Mouse (Mus musculus) cortical plate, adult 2 months (tissue): ENCODE data around the gene Defb30. TPM values are rescaled to one million over a fixed set of nuclear protein-coding genes. Genes with fewer than 3 reads are reported as not detected.

Experiments used
- H3K27ac ChIP-seq: fragments of 200-500 bp; 2 replicates; pipeline ENCODE4 v1.5.1; 2012; ENCODE audit warnings: low read length, control low read depth, inconsistent platforms; ENCODE audit not compliant: insufficient read depth
- H3K4me1 ChIP-seq: fragments of 200-500 bp; 2 replicates; pipeline ENCODE4 v1.6.1; 2011; ENCODE audit warnings: low read length; ENCODE audit not compliant: control insufficient read depth, insufficient read depth
- H3K4me3 ChIP-seq: fragments of 200-500 bp; 2 replicates; pipeline ENCODE4 v1.5.1; 2011; ENCODE audit warnings: mild to moderate bottlenecking, low read length, control low read depth; ENCODE audit not compliant: insufficient read depth
- CTCF ChIP-seq: fragments of 200-500 bp; IDR thresholded peaks from 2 replicates; pipeline ENCODE4 v1.5.1; 2011; ENCODE audit warnings: mild to moderate bottlenecking, control low read depth, low read length; ENCODE audit not compliant: insufficient read depth; ENCODE audit errors: extremely low read depth
- POLR2A ChIP-seq: fragments of 200-500 bp; IDR thresholded peaks from 2 replicates; pipeline ENCODE4 v1.6.1; 2011; ENCODE audit warnings: mild to moderate bottlenecking, low read length, control low read depth; ENCODE audit not compliant: insufficient read depth; ENCODE audit errors: extremely low read depth
- polyA plus RNA-seq: library from polyadenylated mRNA; depleted of rRNA; stranded (reverse); fragments of >200 nt; gene quantifications from 2 replicates; pipeline ENCODE4 v1.2.3, GENCODE M21; 2012; rRNA removed

Defb30 gene
- polyA plus RNA-seq, 1 experiment = 0.10 TPM

DNA sequence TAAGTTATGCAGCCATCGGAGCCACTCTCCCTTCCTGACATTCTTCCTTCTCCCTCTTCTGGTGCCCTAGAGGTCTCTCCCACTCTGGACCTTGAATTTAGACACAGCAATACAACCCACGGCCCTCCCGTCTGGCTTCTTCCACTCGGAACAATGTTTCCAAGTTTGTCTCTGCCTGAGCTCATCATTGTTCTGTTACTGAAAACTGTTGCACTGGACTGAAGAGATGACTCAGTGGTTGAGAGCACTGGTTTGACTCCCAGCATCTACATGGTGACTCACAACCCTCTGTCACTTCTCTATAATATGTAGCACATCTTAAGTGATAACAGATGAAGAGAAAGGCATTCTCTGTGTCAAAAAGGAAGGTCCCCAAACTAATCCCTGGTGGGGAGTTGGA is 35.1 kb downstream of the Defb30 start:
- TF ChIP-seq CTCF (no peak), POLR2A (no peak)
- Histone ChIP-seq H3K4me3 (no peak overlapping the region), H3K4me1 (no peaks in the 10 kb centered on the region), H3K27ac (no peak overlapping the region)

GRCm38 (mm10) chr14:63013082-63013481 is 36.7 kb downstream of the Defb30 start:
- H3K4me3 ChIP-seq = no peak overlapping the region
- no peak for TF ChIP-seq CTCF
- no peak overlapping the region for H3K27ac ChIP-seq
- no peaks in the 10 kb centered on the region for H3K4me1 ChIP-seq

DNA sequence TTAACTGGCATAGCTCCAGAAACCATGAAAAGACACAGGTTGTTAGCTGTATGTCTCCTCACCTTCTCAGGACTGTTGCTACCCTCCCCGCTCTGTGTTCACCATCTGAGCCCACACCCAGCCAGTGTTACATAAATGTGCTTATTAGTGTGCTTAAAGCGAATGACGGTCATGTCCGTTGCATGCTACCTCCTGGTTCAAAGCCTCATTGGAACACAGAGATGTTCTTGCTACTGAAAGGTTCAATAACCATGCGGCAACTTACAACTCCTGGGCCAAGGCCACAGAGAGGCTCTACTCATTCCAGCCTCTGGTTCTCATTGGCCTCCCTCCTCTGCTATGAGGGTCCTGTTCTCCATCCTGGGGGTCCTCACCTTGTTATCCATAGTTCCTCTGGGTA is 38.3 kb downstream of the Defb30 start, which contains the start of gene Defb43:
Gene Defb43, plus strand, starts transcription at position 301 of the 400 bp plus-strand sequence.
- no peak within 1 kb of the TSS for H3K27ac ChIP-seq
- H3K4me3 ChIP-seq = no peak within 1 kb of the TSS
- no peaks in the 10 kb centered on the region for H3K4me1 ChIP-seq
- TF ChIP-seq CTCF (no peak), POLR2A (no peak)

- H3K4me3 ChIP-seq = no peak overlapping the region
- H3K27ac ChIP-seq = no peak overlapping the region
- TF ChIP-seq CTCF (no peak), POLR2A (no peak)
- no peaks in the 10 kb centered on the region for H3K4me1 ChIP-seq
Measured at GRCm38 (mm10) chr14:63002588-63002987, 47.2 kb downstream of the Defb30 start.

- no peak overlapping the region for H3K27ac ChIP-seq
- TF ChIP-seq POLR2A (no peak), CTCF (no peak)
Measured at GRCm38 (mm10) chr14:62998977-62999376, 50.8 kb downstream of the Defb30 start.

DNA sequence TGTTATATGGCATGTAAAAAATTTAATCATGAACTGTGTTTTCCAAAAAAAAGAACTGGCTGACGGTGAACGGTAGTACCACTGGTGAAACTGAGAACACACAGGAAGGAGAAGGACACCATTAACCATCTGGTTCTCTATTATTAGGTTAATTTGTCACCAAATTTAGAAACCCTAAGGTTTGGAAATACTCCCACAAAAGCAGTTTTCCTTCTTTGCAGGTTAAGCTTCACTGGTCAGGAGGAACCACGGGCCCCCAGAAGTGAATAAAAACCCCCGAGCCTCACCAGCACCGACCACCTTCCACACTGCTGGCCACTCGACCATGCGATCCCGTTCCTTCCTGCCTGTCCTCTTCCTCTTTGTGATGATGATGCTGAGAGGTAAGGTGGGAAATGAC is 52.0 kb downstream of the Defb30 start, which contains the start of gene Defb47:
Gene Defb47, plus strand, starts transcription at position 301 of the 400 bp plus-strand sequence.
- no peak within 1 kb of the TSS for H3K27ac ChIP-seq
- no peaks in the 10 kb centered on the region for H3K4me1 ChIP-seq
- TF ChIP-seq POLR2A (no peak), CTCF (no peak)
- no peak within 1 kb of the TSS for H3K4me3 ChIP-seq

More at GRCm38 (mm10) chr14:62998977-62999376, 50.8 kb downstream of the Defb30 start:
- H3K4me3 ChIP-seq = no peak overlapping the region
- H3K4me1 ChIP-seq = no peaks in the 10 kb centered on the region

DNA sequence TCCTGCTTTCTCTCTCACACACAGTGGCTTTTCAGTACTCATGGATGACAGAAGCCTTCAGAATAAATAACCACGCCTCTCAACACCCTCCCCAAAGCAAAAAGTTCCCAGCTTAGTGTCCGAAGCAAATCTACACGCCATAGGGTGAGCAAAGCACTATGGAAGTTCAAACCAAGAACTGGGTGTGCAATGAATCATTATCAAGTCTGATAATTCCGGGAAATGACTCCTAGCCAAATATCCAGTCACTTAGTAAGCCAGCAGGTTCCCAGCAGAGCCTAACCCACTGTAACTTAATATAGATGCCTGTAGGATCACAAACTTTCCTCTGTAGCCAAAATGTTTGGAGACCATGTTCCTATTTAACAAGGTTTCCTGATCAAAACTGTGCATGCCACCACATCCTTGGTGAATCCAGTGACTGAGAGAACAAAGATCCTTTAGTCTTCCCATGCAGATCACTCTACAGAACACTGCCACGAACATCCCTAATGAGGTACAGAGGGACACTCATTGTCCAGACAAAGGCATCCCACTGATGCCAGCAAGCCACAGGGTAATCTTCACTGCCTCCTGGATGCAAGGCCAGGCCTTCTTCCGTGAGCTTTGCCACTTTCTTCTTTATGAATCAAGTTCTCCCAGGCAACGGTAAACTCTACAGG is 57.8 kb downstream of the Defb30 start:
- TF ChIP-seq POLR2A = no peak
- no peak for TF ChIP-seq CTCF
- H3K4me1 ChIP-seq = no peaks in the 10 kb centered on the region
- no peak overlapping the region for H3K4me3 ChIP-seq
- H3K27ac ChIP-seq = no peak overlapping the region

DNA sequence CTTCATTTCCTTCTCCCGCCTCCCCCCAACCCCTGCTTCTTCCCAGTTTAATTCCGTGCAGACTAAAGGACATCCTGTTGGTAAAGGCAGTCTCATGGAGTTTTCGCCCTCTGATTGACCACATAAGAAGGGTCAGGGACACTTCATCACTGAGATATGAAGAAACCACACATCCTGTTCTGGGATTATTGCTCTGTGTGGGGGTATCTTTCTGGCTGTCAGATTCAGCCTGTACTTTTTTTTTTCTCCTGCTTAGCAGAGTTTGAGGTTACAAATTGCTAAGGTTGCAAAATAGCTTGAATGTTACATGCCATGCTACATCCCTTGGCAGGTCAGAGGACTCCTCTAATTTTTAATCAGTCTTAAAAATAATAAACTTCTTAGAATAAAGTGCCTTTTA is 58.5 kb downstream of the Defb30 start:
- Histone ChIP-seq H3K27ac (no peak overlapping the region), H3K4me3 (no peak overlapping the region), H3K4me1 (no peaks in the 10 kb centered on the region)
- TF ChIP-seq POLR2A (no peak), CTCF (no peak)

DNA sequence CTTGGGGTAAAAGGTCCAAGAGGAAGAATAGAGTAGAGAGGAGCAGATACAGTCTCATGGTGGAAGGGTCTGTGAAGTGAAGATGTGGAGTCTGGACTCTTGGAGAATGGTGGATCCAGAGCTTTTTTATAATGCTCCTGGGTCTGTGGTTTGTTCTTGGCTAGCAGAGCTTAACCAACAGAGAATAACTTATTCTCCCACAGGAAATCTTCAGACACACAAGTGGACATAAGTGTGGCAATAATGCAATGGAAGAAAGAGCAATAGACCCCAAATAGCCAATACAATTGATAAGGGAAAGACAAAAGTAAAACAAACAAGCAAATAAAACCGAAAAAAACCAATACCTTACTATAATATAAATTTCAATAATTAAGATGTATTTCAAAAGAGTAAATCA is 65.3 kb downstream of the Defb30 start, which contains the start of gene Defb48:
Gene Defb48, minus strand, starts transcription at position 101 of the 400 bp plus-strand sequence.
- no peak within 1 kb of the TSS for H3K27ac ChIP-seq

More for the DNA sequence above, 65.3 kb downstream of the Defb30 start, which contains the start of gene Defb48:
- TF ChIP-seq CTCF (no peak), POLR2A (no peak)
- Histone ChIP-seq H3K4me1 (no peaks in the 10 kb centered on the region), H3K4me3 (no peak within 1 kb of the TSS)

Other genes starting within 250 kb of the Defb30 start
- gene Wdfy2, start 212.3 kb downstream of the Defb30 start, polyA plus RNA-seq = 10.7 and 11.0 TPM in 2 replicates
- not detected in 2 replicates for gene Defb48, start 65.5 kb downstream of the Defb30 start, polyA plus RNA-seq
- gene Defb47, start 51.9 kb downstream of the Defb30 start, polyA plus RNA-seq = not detected in 2 replicates
- gene Defb43, start 38.2 kb downstream of the Defb30 start, polyA plus RNA-seq = not detected in 2 replicates
- 0.57 and 0.86 TPM in 2 replicates for gene Defb42, start 3.0 kb downstream of the Defb30 start, polyA plus RNA-seq